Mouse (Mus musculus) cerebellum, adult 18-20 months (tissue): ENCODE results near the gene Gpsm1.
A peak's percentile ranks its signal among the peaks of the same experiment; 100 is the strongest.

Experiments used
- DNase-seq, 2 experiments: peaks; one replicate each; pipeline ENCODE4 v3.0.0; 2021

Gpsm1 gene

DNA sequence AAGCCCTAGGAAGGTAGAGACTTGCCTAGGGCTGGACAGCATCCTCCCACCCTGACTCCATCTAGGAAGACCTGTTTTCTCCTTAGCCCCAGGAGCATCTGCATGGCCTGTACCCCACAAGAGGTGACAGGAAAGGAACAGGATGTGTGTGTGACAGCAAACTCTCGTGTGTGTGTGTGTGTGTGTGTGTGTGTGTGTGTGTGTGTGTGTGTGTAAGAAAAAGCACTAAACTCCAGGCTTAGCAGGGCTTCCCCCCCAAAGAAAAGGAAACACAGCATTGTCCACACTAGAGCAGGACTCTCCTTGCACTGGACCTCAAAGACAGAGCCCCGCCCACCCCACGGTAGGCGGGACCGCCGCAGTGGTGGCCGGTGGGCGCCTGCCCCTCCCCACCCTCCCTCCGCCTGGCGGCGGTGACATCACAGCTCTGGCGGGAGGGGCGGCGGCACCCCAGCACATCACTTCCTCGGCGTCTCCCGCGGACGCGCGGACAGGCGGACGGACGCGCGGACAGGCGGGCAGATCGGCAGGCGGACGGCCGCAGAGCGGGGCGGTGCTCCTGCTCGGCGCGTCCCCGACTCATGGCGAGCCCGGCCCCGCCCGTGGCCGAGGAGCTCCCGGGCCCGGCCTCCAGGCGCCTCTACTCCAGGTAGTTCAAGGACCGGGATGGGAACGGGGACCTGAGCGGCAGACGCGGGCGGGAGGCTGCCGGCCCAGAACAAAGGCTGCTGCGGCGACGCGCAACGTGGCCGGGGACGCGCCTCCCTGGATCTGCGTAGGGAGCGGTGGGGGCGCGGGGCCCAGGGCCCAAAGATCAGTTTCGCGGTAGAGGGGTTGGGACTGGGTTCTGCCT is at the start of gene Gpsm1:
TSS of gene Gpsm1 (plus strand) at position 444 of the 853 bp plus-strand sequence.
- DNase-seq, result peak; percentile 78 to 87

DNA sequence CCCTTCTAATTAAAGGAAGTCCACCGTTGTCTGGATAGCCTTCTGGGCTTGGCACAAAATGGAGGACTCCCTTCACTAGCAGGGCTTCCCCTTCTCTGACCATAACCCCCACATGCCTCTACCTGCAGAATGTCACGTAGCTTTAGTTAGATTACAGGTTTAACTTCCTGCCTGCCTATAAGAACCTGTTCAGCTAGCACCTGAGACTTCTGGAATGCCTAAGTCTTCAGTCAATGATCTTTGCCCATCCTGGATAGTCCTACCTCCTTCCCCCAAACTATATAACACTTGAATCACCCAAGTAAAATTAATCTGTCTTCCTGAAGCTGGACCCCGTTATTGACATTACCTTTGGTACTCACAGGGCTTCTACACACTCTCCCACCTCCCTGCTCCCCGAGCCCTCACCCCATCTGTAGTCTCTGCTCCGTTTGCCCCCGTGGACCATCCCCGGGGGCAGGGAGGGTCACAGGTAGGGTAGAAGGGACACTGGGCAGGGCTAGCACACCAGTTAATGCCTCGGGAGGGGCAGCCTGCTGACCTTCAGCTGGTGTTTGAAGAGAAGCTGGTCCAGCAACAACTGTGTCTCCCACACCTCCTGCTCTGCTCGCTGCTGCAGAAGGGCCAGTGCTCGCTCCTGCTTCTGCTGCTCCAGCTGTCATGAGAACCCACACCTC is 49.1 kb upstream of the Gpsm1 start:
- no peak for DNase-seq

DNA sequence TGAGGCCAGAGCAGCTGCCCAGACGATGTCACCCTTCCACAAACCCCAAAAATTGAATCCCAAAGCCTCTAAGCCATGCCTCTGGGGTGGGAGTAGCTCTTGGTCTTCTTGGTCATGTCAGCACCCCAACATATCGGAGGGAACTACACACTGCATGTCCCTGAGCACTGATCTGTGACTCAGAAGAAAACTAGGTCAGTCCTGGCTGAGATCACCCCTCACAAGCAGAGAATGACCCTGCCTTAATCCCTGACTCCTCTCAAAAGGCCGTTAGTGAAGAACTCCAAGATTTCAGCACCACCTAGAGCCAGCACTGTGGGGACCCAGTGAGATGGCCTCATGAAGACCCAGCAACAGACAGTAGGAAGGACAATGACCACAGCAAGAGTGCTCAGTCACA is 47.1 kb upstream of the Gpsm1 start:
- DNase-seq, result no peak

DNA sequence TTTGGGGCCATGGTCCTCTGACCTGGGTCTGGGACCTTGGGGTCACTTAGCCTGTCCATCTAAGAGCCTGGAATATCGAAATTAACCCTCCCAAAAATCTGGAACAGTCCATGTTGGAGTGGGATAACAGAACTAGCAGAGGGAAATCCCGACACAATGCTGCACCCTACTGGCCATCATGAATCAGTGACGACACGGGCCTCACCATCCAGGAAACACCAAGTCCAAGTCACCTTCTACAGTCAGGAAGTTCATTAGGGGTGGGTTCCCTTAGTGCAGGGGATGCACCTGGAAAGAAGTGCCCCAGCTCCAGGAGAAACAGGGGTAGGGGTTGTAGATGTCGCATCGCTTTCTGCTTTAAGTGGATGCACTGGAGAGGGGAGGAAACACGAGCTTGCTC is 41.7 kb upstream of the Gpsm1 start:
- peak; percentile 74 to 80 for DNase-seq

DNA sequence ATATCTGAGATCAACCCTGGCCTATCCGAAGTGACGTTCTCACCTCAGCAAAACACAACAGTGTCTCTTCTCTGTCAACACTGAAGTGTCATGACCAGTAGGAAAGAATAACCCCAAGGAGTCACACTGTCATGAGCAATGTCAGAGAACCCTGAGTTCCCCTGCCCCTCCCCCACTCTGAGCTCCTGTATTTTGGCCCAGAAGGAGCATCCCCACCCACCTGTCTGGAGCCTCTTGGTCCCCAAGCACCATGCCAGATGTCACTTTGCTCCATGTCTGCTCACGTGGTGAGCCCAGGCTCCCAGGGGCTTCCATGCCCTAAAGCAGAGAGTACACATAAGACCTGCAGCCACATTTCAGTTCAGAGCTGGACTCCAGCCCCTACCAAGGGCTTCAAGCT is 35.6 kb upstream of the Gpsm1 start:
- DNase-seq, result no peak

DNA sequence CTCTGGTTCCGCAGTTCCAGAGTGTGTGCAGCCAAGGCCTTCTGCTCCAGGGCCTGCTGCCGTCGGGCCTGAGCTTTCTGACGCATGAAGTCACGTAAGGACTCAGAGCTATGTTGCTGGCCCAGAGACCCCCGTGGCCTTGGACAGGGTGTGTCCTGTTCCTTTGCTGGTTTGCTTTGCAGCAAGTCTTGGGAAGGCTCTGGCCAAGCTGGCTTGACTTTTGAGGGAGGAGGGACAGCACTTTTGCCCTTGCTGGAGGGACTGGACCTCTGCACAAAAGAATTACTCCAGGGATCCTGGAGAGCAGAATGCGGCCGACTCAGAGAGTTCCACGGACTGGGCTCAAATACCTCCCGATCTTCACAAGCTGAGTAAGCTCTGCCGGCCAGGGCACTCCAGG is 34.7 kb upstream of the Gpsm1 start:
- DNase-seq, result no peak

DNA sequence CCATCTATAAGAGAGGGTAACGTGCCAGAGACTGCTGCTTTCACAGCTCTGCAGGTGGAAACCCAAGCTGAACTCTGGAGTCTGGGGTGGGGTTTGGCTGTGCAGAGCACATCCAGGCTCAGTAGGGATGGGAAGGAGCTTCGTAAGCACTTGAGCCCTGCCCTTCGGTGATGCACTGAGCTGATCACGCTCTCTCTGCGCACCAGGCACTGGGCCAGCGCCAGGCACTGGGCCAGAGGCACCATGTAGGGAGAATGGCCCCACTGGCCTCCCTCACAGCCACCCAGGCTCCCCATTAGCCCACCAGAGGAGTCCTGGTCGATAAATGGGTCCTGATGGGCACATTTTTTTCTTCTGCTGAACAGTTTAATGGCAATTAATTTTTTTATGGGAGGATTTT is 29.5 kb upstream of the Gpsm1 start:
- DNase-seq, result no peak

DNA sequence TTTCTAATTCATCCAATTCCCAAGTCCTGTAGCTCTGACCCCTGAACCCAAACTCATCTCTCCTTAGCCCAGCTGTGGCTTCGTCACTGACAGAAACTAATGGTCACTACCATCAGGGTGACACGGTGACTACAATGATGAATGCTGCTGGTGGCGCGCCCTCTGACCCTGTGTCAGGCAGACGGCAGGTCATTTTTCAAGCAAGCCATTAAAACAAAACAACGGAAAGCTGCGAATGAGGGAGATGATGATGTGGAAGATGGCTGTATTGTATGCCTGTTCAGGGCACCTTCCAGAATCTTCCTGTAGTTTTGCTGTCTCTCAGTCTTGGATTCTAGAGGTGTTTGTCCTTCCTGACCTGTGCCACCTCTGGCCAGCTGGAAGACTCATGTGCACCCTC is 28.9 kb upstream of the Gpsm1 start:
- no peak for DNase-seq

DNA sequence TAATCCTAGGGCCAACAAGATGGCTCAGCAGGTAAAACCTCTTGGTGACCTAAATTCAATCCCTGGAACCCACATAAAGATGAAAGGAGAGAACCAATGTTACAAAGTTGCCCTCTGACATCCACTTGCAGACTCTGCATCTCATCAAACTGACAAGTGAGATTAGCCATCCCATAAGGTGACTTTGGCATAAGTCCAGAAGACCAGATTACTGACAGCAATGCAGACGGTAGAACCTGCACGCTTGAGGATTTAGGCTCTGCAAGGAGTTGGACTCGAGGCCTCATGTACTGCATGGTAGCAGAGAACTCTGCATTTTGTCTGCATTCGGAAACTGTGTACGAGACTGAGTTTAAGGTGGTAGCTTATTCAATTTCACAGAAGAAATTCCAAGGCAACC is 25.2 kb upstream of the Gpsm1 start:
- DNase-seq, result no peak

DNA sequence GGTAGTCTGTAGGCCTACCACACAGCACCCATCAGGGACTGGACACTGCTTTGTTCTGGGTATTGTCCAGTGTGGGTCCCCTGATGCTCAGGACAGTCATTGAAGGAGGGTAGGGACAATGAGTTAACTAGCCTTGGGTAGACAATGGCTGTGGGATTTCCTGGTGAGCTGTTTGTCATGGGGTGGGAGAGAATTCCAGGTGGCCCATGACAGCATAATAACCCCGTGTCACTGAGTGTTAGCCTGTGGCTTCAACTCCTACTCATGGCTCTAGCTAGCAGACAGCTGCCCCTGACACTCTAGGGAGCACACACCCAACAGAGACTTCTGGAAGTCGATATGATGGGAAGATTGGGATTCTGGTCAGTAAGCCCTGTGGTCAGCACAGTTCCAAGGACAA is 20.9 kb upstream of the Gpsm1 start, which contains the start of gene Ccdc187:
TSS of gene Ccdc187 (minus strand) at position 101 of the 400 bp plus-strand sequence.
- no peak for DNase-seq

DNA sequence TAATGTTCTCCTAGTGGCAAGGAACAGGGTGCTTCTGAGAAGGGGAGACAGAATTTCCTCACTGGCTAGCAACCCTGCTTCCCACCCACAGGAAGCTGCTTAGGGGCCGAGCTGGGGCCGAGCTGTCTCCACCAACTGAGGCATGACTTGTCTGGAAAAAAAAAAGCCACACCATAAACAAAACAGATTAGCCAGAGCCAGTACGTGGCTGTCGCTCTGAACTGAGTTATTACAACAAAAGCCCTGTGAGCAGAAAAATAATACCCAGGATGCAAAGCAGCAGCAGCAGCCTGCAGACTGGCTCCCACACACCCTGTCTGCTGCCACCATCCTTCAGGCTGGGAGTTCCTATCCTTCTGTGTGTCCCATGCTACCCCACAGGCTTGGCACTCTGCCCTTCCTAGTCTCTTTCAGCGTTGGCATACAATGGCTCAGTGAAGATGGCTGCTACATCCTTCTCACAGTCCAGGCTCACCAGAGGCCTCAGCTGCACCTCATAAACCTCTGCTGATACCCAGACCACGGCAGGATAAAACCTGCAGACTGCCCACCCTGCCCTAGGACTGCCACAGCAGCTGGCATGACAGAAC is 18.6 kb upstream of the Gpsm1 start:
- peak; percentile 44 to 49 for DNase-seq

DNA sequence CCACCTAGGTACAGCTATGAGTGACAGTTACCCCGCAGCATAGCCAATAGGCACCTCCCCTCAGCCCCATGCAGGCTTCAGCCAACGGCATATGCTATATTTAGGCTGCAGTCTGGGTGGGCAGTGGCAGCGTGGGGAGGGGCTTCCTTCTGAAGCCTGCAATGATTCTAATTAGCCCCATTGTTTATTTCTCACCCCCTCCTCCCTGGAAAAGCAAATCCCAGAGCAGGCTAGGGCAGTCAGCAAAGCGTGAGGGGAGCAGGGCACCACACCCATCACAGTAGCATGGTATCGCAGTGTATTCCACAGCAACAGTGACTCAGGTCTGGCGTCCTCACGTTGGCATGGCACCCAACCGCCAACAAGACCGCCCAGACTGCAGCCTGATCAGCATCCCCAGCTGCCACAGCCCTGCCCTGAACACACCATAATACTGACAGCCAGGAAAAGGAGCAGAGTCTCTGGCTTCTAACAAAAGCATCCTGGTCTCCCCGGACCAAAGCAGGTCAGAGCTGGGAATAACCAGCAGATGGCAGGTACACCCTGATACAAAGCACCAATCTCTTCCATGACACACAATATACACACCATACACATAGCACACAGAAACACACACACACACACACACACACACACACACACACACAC is 17.0 kb upstream of the Gpsm1 start:
- peak; percentile 55 to 57 for DNase-seq

DNA sequence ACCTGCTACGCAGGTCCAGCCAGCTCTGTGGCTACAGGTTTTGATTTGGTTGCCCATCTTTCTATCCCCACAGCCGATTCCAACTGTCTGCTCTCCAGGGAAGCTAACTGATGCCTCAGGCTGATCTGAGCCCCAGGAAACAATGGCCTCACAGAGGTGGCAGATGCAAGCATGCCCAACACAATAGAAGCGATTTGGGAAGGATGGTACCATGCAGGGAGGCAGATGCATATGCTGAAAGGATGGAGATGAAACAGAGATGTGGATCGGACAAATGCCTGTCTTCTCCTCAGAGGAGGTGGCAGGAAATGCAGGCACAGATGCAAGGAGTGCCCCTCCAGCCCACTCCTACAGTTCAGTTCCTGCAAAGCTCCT is 16.5 kb upstream of the Gpsm1 start:
- DNase-seq, result no peak

DNA sequence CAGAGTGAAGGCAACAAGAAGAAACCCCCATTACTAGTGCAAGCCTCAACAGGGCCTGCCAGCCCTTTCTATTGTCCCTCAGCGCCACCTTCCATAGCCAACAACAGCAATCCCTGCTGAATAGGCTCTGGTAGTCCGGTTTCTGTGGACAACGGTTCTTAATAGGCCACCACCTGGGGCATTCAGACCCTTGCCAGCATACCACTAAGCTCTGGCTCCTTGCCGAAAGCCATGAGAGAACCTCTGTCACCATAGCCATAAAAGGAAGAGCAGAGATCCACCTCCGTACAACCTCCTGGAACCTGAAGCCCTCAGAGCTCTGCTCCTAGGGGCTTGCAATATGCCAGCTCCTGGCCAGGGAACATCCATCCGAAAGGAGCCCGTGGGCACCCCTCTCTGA is 16.0 kb upstream of the Gpsm1 start:
- peak; percentile 62 to 73 for DNase-seq

DNA sequence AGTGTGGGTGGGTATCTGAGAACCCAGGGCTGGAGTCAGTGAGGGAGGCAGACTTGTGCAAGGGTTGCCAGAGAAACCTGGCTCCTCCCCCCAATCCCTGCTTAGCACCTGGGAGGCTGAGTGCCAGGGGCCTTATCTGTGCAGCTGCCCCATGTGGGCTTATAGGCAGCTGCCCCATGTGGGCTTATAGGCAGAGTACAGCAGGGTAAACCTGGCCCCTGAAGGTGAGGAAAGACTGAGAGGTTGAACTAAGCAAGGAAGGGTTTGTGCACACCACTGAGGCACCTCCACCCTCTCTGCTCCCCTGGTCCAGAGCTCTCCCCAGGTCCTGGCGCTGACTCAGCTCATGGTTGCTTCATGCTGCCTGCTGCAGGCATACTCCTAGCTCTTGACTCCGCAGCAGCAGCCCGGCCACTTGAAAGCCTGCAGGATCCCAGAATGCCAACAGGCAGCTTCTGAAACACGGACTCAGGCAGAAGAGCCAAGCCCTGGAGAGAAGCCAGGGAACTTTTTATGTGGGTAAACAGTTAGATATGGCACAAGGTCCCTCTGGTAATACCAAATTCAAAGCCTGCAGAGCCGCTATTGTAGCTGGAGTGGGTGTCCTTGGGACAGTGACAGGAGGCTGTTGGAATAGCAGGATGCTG is 15.0 kb upstream of the Gpsm1 start:
- DNase-seq, result peak; percentile 53 to 65

DNA sequence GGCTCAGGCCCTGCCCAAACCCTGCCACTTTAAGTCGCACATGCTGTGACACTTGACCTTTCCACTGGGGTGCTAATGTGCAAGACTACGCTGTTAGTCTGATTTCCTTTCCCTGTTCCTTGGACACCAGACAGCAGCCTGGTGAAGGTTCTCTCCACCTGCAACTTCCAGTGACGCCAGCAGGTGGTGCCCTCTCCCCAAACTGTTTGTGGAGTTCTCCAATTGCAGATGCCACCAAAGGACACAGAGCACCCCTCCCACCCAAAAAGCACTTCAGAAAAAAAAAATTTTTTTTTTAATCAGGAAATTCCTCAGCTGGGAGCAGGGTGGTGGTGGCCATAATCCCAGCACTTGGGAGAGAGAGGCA is 14.5 kb upstream of the Gpsm1 start:
- DNase-seq, result peak; percentile 94 to 95

DNA sequence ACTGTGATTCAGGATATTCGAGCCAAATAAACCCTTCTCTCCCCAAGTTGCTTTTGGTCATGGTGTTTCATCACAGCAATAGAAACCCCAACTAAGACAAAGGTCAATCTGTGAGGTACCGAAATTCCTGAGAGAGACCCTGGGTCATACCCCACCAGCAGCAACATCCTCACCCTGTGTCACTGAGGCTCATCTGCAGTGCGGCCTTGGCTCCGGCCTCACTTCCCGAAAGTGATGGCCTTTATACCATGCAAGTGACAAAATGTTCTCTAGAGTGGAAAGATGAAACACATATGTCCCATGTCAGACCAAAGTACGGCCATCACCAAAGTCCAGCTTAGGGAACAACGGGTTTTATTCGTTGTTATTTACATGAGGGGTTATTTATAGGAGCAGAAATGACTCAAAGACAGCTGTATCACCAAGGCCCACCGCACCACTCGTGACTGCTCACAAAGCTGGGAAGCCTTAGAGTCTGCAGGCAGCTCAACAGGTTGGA is 13.3 kb upstream of the Gpsm1 start:
- no peak for DNase-seq

DNA sequence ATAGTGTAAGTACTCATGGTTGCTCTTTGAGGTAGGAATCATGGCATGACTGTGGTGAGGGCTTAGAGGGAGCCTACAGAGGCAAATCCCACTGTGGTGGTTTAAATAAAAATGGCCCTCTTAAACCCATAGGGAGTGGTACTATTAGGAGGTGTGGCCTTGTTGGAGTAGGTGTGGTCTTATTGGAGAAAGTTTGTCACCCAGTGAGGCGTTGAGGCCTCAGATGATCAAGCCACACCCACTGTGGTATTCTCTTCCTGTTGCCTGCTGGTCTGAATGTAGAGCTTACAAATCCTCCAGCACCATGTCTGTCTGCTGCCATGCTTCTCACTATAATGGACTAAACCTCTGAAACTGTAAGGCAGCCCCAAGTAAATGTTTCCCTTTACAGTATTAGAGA is 10.6 kb upstream of the Gpsm1 start:
- no peak for DNase-seq

DNA sequence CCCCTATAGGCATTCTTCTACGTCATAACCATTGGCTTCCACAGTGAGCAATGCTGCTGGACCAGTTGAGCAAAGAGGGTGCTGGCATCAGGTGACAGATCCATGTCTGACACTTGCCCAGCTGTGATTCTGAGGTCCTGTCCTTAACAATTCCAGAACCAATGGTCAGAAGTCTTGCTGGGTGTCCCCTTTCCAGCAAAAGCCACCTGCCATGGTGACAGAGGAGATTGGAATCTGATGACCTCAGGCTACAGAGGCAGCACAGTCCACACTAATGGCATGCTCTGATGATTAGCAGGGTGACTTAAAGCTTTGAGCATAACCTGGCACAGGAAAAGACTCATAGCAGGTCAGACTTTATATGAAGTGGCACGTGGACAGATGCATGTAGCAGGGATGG is 9.8 kb upstream of the Gpsm1 start:
- no peak for DNase-seq

DNA sequence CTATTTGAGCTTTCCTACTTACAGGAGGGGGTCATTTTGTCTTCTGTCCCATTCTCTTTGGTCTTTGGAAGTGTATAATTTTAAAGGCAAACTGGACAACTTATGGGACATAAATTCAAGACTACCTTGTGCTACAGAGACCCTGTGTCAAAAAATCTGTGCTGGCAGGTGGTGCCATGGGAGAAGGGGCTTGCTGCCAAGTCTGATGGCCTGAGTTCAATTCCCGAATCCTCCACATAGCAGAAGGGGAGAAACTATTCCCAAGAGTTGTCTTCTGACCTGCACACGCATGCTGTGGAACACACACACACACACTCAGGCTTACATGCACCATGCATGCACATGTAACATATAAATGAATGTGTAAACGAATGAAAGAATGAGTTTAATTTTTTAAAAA is 8.6 kb upstream of the Gpsm1 start:
- no peak for DNase-seq

DNA sequence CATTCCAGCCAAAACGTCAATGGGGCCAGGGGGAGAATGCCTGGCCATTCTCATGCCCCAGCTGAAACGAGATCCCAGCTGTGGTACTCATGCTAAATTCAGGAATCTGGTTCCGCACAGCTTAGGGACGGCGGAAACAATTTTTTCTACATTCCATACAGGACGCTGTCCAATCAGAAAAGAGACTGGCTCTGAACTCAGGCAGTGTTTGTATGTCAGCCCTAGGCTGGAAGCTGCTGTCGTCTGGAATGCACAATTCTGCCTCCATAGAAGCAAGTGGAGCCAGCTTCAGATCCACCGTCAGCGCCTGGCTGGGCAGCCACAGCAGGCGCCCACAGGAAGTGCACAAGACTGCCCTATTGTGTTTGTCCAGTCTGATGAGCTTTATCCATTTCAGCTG is 5.6 kb upstream of the Gpsm1 start:
- DNase-seq, result no peak

DNA sequence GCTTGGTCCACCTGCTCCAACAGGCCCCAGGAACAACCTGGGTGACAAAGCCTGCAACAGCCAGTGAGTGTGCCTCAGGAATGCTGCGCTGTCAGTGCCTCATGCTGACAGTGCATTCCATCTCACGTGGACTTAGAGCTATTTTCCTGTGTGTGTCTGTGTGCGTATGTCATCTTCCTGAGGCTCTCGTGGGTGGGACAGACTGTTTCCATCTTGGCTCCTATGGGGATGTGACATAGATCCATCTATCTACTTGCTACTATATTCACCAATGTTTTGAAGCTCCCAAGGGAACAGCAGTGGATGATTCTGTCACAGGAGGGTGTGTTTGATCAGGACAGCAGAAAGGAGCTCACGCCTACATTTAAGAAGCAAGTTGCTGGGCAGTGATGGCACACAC is 3.4 kb upstream of the Gpsm1 start:
- DNase-seq, result peak; percentile 20 to 25

DNA sequence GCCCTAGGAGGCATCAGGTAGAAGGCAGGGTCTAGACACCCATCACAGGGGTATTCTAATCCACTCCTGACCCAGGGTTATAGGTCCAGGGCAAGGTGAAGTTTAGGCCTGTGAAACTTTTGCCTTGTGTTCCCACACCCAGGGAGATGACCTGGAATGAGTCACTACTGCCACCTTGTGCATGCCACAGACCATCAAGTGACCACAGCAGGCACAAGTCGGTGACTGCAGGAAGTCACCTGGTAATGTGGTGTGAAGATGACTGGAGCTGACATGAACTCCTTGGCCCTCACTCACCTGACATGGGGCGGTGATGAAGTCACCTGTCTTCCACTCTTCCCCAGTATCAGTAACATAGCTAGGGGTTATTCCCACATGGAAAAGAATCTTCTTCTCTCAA is 2.5 kb upstream of the Gpsm1 start:
- DNase-seq, result peak; percentile 53 to 68
